Mouse (Mus musculus) lung, adult 2 months (tissue): ENCODE data around the gene Cib1.

Experiments used
- CTCF ChIP-seq: fragments of 200-500 bp; IDR thresholded peaks from 2 replicates; pipeline ENCODE4 v1.5.1; 2011; ENCODE audit warnings: mild to moderate bottlenecking, low read length, control low read depth; ENCODE audit not compliant: insufficient read depth
- POLR2A ChIP-seq: fragments of 200-500 bp; IDR thresholded peaks from 2 replicates; pipeline ENCODE4 v1.6.1; 2011; ENCODE audit warnings: low read depth, mild to moderate bottlenecking, control low read depth, low read length, borderline replicate concordance; ENCODE audit errors: extremely low read depth

DNA sequence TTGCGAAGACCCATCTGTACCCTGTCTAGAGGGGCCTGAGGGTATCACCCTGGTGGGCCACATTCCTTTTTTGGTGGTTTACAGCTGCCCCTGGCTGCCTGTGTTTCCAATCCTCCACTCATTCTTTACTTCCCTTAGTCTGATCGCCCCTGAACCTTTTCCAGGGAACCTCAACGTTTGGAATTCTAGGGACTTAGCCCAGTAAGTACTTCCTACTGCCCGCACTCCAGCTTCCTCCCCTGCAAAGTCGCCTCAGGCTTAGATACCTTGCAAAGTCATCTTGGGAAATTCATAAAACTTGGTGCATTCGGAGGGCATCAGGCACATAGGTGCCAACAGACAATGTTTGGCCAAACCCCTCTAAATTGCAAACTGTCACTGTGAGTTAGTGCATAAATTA, 33.3 kb downstream of the Cib1 start:
- no peak for TF ChIP-seq CTCF
- TF ChIP-seq POLR2A, result no peak
